13 mouse cellular contexts compared by ENCODE assay signal in genomic region chr9:46503321-46504132, GRCm38 (mm10).
A peak's percentile ranks its signal among the peaks of the same experiment; 100 is the strongest.
DNase-seq lines count a peak whose midpoint lies in the region; ATAC-seq and TF ChIP-seq lines count a peak whose summit lies in the region.
"Had no signal": no experiment of that assay in that cellular context is flagged by ENCODE, and none has a peak within 500 bp of the region (broad histone marks: within the 10 kb centered on the region; RNA-seq: fewer than 3 reads in every experiment).

No protein-coding gene starts in this region.

- DNase-seq in adrenal gland, adult 8-10 months, result peak; percentile 16
- no peak for DNase-seq in adrenal gland, postnatal 4 days (ENCODE audit: low spot score in 2 of 2)
- no peak for DNase-seq in CH12.LX (ENCODE audit: extremely low read depth)
- DNase-seq in forebrain, embryonic 14.5 days (ENCODE audit: low spot score), result peak; percentile 61
- DNase-seq in ovary, postnatal 10 days (ENCODE audit: low spot score), result no peak
- DNase-seq in left cerebral cortex, postnatal 25 days (ENCODE audit: low spot score in 2 of 2), result no peak
- no peak for DNase-seq in lung, adult 2 months
- DNase-seq: kidney, adult 8-10 months had no signal

- WGBS in forebrain, embryonic 14.5 days, result 41% methylated on average over 8 of the region's 8 CpGs
- 36% methylated on average over 8 of the region's 8 CpGs for WGBS in midbrain, embryonic 12.5 days
- 74% methylated on average over 8 of the region's 8 CpGs for WGBS in lung, adult 2 months

- no peaks in the 10 kb centered on the region for H3K4me1 ChIP-seq in CH12.LX (ENCODE audit: control insufficient read depth in 1 of 2, insufficient read depth in 2 of 2)
- H3K4me1 ChIP-seq in forebrain, embryonic 14.5 days (ENCODE audit: control insufficient read depth, insufficient read depth, low read length), result peaks cover 14% of the 10 kb centered on the region
- H3K4me1 ChIP-seq in midbrain, embryonic 12.5 days, result peaks cover 26% of the 10 kb centered on the region
- no peaks in the 10 kb centered on the region for H3K4me1 ChIP-seq in lung, adult 2 months (ENCODE audit: control insufficient read depth, insufficient read depth, low read length)
- H3K4me1 ChIP-seq: embryonic facial prominence, embryonic 15.5 days; heart, embryonic 13.5 days had no signal

- no peak overlapping the region for H3K4me2 ChIP-seq in CH12.LX (ENCODE audit: insufficient read depth, low read depth, poor library complexity, severe bottlenecking)
- 0 out of 2 replicates have a peak overlapping the region, but pooled peaks have one; percentile 16 for H3K4me2 ChIP-seq in forebrain, embryonic 14.5 days (ENCODE audit: low read length)
- H3K4me2 ChIP-seq in midbrain, embryonic 12.5 days (replicated peaks), result 0 out of 2 replicates have a peak overlapping the region, but pooled peaks have one; percentile 4
- H3K4me2 ChIP-seq: embryonic facial prominence, embryonic 15.5 days; heart, embryonic 13.5 days; liver, embryonic 11.5 days had no signal

- peak; percentile 59; the same call in 1 of the 2 replicates for ATAC-seq in forebrain, embryonic 14.5 days
- ATAC-seq in midbrain, embryonic 12.5 days (ENCODE audit: low FRiP score, low read depth), result 0 out of 2 replicates have a peak, but pooled peaks have one; percentile 27
- ATAC-seq: Patski had no signal

- H3K79me2 ChIP-seq in CH12.LX (replicated peaks; ENCODE audit: control insufficient read depth, extremely low read depth, insufficient read depth, poor library complexity, severe bottlenecking), result no peaks in the 10 kb centered on the region

- TF ChIP-seq EP300 in CH12.LX (IDR thresholded peaks at IDR 0.05; ENCODE audit: low read length), result no peak

- H3K9me3 ChIP-seq in CH12.LX (replicated peaks; ENCODE audit: low read length), result no peaks in the 10 kb centered on the region
- no peaks in the 10 kb centered on the region for H3K9me3 ChIP-seq in forebrain, embryonic 14.5 days (replicated peaks; ENCODE audit: control insufficient read depth, low read length)
- H3K9me3 ChIP-seq in midbrain, embryonic 12.5 days, result no peaks in the 10 kb centered on the region
- H3K9me3 ChIP-seq: embryonic facial prominence, embryonic 15.5 days; heart, embryonic 13.5 days had no signal

- in situ Hi-C loops in CH12.LX (cut with MboI; ENCODE audit: low pct_ligation_motif_present, low pct_unique_long_range_greater_than_20kb, low sequenced_read_pairs), result no loop called here

- no peak overlapping the region for H3K4me3 ChIP-seq in CH12.LX (replicated peaks in 1 of 3; ENCODE audit: low read depth in 2 of 3, low read length in 2 of 3, poor library complexity in 1 of 3)
- no peak overlapping the region for H3K4me3 ChIP-seq in forebrain, embryonic 14.5 days (ENCODE audit: low read depth, low read length)
- no peak overlapping the region for H3K4me3 ChIP-seq in midbrain, embryonic 12.5 days
- H3K4me3 ChIP-seq in lung, adult 2 months (replicated peaks; ENCODE audit: extremely low read depth, low read depth, low read length), result no peak overlapping the region
- H3K4me3 ChIP-seq: embryonic facial prominence, embryonic 15.5 days; heart, embryonic 13.5 days had no signal

- no peak overlapping the region for H3K9ac ChIP-seq in CH12.LX (ENCODE audit: insufficient read depth, low read depth)
- H3K9ac ChIP-seq in forebrain, embryonic 14.5 days (ENCODE audit: low read length), result no peak overlapping the region
- H3K9ac ChIP-seq in midbrain, embryonic 12.5 days (replicated peaks), result no peak overlapping the region
- H3K9ac ChIP-seq: embryonic facial prominence, embryonic 15.5 days; heart, embryonic 13.5 days had no signal

- TF ChIP-seq CTCF in CH12.LX (conservative IDR thresholded peaks at IDR 0.05 in 1 of 2, IDR thresholded peaks at IDR 0.05 in 1 of 2; ENCODE audit: low read depth in 2 of 2, low read length in 2 of 2), result peak in 1 of 2 experiments; percentile 26; a peak in 2 of 4 replicates
- no peak for TF ChIP-seq CTCF in lung, adult 2 months (IDR thresholded peaks at IDR 0.05; ENCODE audit: insufficient read depth, low read length)

- intact Hi-C loops in left cerebral cortex, postnatal 25 days (cut with DNase I), result no loop called here

- peak; percentile 7 for TF ChIP-seq RAD21 in CH12.LX (IDR thresholded peaks at IDR 0.05; ENCODE audit: low read depth, low read length)

- H3K27me3 ChIP-seq in CH12.LX (replicated peaks), result peaks cover 23% of the 10 kb centered on the region
- H3K27me3 ChIP-seq in forebrain, embryonic 14.5 days (replicated peaks; ENCODE audit: control insufficient read depth, insufficient read depth, low read length), result no peaks in the 10 kb centered on the region
- peaks cover 10% of the 10 kb centered on the region; the same call in 1 of the 2 replicates for H3K27me3 ChIP-seq in midbrain, embryonic 12.5 days
- H3K27me3 ChIP-seq: embryonic facial prominence, embryonic 15.5 days had no signal

- dilution Hi-C loops in CH12.LX (cut with MboI; ENCODE audit: extremely low pct_ligation_motif_present, extremely low pct_unique_long_range_greater_than_20kb, low sequenced_read_pairs), result no loop called here

- H3K27ac ChIP-seq in CH12.LX (ENCODE audit: insufficient read depth, low read depth), result no peak overlapping the region
- peak overlapping the region; percentile 56 for H3K27ac ChIP-seq in forebrain, embryonic 14.5 days (ENCODE audit: low read depth, low read length)
- H3K27ac ChIP-seq in midbrain, embryonic 12.5 days (replicated peaks), result peak overlapping the region; percentile 25; the same call in 1 of the 2 replicates
- H3K27ac ChIP-seq: embryonic facial prominence, embryonic 15.5 days; heart, embryonic 13.5 days had no signal

- no peak for TF ChIP-seq POLR2A in CH12.LX (IDR thresholded peaks at IDR 0.05; ENCODE audit: low read depth, low read length)
- no peak for TF ChIP-seq POLR2A in lung, adult 2 months (IDR thresholded peaks at IDR 0.05; ENCODE audit: borderline replicate concordance, extremely low read depth, low read depth, low read length)

- no peaks in the 10 kb centered on the region for H3K36me3 ChIP-seq in CH12.LX (replicated peaks in 1 of 2; ENCODE audit: control insufficient read depth in 1 of 2, insufficient read depth in 1 of 2, low read length in 1 of 2)
- no peaks in the 10 kb centered on the region for H3K36me3 ChIP-seq in forebrain, embryonic 14.5 days (ENCODE audit: control insufficient read depth, insufficient read depth, low read length)
- H3K36me3 ChIP-seq in midbrain, embryonic 12.5 days, result no peaks in the 10 kb centered on the region
- H3K36me3 ChIP-seq: embryonic facial prominence, embryonic 15.5 days; heart, embryonic 13.5 days had no signal

TF ChIP-seq in CH12.LX, 34 proteins besides CTCF, POLR2A, EP300 and RAD21:
- TF ChIP-seq TBP (conservative IDR thresholded peaks at IDR 0.05; ENCODE audit: low read depth, low read length), result no peak
- no peak for TF ChIP-seq GABPA (IDR thresholded peaks at IDR 0.05; ENCODE audit: insufficient replicate concordance, low read depth, low read length)
- no peak for TF ChIP-seq ZKSCAN1 (IDR thresholded peaks at IDR 0.05; ENCODE audit: borderline replicate concordance, low read depth, low read length)
- no peak for TF ChIP-seq UBTF (IDR thresholded peaks at IDR 0.05; ENCODE audit: low read depth, low read length)
- no peak for TF ChIP-seq MAX (IDR thresholded peaks at IDR 0.05; ENCODE audit: low read length)
- TF ChIP-seq MAFK (IDR thresholded peaks at IDR 0.05; ENCODE audit: insufficient replicate concordance, low read length), result no peak
- no peak for TF ChIP-seq IRF4 (IDR thresholded peaks at IDR 0.05; ENCODE audit: low read depth, low read length)
- no peak for TF ChIP-seq ZC3H11A (IDR thresholded peaks at IDR 0.05; ENCODE audit: low read depth, low read length)
- no peak for TF ChIP-seq HCFC1 (IDR thresholded peaks at IDR 0.05; ENCODE audit: low read depth, low read length)
- no peak for TF ChIP-seq MXI1 (IDR thresholded peaks at IDR 0.05; ENCODE audit: low read depth, low read length)
- no peak for TF ChIP-seq CHD2 (IDR thresholded peaks at IDR 0.05; ENCODE audit: low read length)
- no peak for TF ChIP-seq ELF1 (IDR thresholded peaks at IDR 0.05; ENCODE audit: low read depth, low read length)
- no peak for TF ChIP-seq CHD1 (IDR thresholded peaks at IDR 0.05; ENCODE audit: low read depth, low read length)
TF ChIP-seq in CH12.LX: peak in this region for 0.

Comparison
In these comparisons a context has a peak if more than half of its experiments do, and no peak if none do; other contexts are left out.
1. DNase-seq: peak in adrenal gland, adult 8-10 months (single experiment) and forebrain, embryonic 14.5 days (single experiment); none in adrenal gland, postnatal 4 days (0 of 2), CH12.LX (single experiment), ovary, postnatal 10 days (single experiment), left cerebral cortex, postnatal 25 days (0 of 2) and lung, adult 2 months (single experiment).